Mouse (Mus musculus) ovary, adult 2 months (tissue): ENCODE data around the gene 9230110F15Rik. TPM values are rescaled to one million over a fixed set of nuclear protein-coding genes. Genes with fewer than 3 reads are reported as not detected.

Experiments
- polyA plus RNA-seq: library from polyadenylated mRNA; depleted of rRNA; stranded (reverse); fragments of >200 nt; gene quantifications from 2 replicates; pipeline ENCODE4 v1.2.3, GENCODE M21; 2012; rRNA removed

Gene 9230110F15Rik
- polyA plus RNA-seq, result not detected in 2 replicates

DNA sequence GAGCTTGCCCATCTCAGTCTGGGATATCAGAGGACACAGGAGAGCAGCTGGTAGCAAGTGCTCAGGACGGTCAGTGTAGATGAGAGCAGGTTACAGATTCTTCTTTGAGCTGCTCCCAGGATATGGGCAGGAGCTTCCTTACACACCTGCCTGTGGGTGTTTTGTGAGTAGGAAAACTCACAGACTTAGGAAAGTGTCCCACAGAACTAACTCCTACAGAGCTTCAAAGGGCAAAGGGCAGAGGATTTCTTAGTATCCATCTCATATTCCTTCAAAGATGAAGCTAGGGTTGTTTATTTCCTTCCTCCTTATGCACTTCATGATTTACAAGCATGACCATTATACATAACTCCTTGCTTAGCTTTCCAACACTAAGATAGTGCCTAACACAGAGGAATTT lies at the start of gene 9230110F15Rik:
TSS of gene 9230110F15Rik (minus strand) at position 101 of the 400 bp plus-strand sequence.

DNA sequence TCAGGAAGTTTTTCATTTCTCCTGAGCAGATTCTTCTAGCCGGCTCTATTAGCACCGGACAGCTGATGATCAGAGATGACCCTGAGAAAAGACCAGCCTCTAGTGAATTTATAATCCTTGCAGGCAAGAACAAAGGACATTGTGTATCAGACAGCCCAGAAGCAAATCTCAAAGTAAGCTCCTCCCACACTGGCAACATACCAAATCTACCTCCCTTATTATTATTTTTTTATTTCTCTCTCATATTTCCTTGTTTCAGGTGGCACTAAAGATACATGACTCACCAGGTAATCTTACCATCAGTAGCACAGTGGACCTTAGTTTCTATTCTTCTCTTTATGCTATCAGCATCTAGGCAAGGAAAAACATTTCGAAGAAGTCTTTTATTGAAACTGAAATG lies 53.9 kb downstream of the 9230110F15Rik start, which contains the start of the genes Gm27235 and D730048I06Rik:
TSS of gene Gm27235 (minus strand) at position 101 of the 400 bp plus-strand sequence.
TSS of gene D730048I06Rik (minus strand) at position 112 of the 400 bp plus-strand sequence.

Other genes with a start within 250 kb of the 9230110F15Rik start
- gene Pate4, start 232.2 kb downstream of the 9230110F15Rik start, polyA plus RNA-seq, result not detected in 2 replicates
- not detected in 2 replicates for gene Pate3, start 195.9 kb downstream of the 9230110F15Rik start, polyA plus RNA-seq
- gene Pate1, start 156.8 kb downstream of the 9230110F15Rik start, polyA plus RNA-seq, result not detected in 2 replicates
- not detected in 2 replicates for gene Gm17677, start 103.1 kb downstream of the 9230110F15Rik start, polyA plus RNA-seq
- not detected in 2 replicates for gene Gm17727, start 66.0 kb downstream of the 9230110F15Rik start, polyA plus RNA-seq
- gene Gm27235, start 54.0 kb downstream of the 9230110F15Rik start, polyA plus RNA-seq, result not detected in 2 replicates
- gene D730048I06Rik, start 54.0 kb downstream of the 9230110F15Rik start, polyA plus RNA-seq, result not detected in 2 replicates
- gene 9230113P08Rik, start 64.3 kb upstream of the 9230110F15Rik start, polyA plus RNA-seq, result not detected in 2 replicates